Mouse (Mus musculus): ENCODE data around the gene Zfp512b.

Zfp512b gene

GRCm38 (mm10) chr2:181589732-181590105 lies 2.9 kb downstream of the Zfp512b start:
- no peak for DNase-seq (ENCODE audit: inconsistent ontology term)

- DNase-seq (ENCODE audit: inconsistent ontology term), result no peak
Observed at GRCm38 (mm10) chr2:181589011-181589731, 3.4 kb downstream of the Zfp512b start.

DNA sequence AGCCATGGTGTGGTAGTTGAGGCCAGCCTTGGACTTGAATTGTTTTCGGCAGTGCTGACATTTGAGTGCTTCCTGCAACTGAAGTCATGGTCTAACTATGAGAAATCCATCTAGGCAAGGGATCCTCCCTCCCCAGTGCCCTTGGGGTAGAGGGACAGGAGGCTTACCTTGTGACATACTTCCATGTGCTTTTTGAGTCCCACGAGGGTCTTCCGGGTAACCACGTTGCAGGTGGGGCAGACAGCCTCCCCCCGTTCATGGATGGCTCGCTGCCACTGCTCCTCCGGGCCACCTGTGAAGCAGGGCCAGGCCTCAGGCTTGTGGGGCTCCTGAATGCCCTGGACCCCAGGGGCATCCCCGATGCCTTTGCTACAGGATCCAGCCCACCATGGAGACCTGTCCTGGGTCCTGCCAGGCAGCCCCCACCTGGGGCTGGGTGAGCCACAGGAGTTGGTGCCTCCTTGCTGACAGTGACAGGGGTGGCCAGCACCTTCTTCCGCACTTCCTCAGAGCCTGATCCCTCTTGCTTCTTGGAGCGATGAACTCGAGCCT lies 4.3 kb downstream of the Zfp512b start:
- DNase-seq (ENCODE audit: inconsistent ontology term), result no peak

DNA sequence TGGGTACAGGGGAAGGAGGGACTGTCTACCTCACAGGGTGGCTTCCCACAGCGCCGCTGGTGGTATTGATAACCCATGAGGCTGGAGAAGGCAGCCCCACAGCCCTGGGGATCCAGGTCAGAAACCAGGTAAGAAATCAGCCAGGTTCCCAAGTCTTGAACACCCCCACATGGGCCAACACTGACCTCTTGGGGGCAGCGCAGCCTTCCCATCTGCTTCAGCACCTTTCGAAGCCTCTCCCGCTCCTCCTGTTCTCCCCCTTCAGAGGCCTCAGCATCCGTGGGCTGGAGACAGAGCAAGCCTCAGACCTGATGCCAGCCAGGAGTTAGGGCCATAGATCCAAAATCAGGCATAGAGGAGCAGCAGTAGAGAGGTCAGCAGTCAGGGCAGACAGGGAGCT lies 4.8 kb downstream of the Zfp512b start:
- no peak for DNase-seq (ENCODE audit: inconsistent ontology term)

DNA sequence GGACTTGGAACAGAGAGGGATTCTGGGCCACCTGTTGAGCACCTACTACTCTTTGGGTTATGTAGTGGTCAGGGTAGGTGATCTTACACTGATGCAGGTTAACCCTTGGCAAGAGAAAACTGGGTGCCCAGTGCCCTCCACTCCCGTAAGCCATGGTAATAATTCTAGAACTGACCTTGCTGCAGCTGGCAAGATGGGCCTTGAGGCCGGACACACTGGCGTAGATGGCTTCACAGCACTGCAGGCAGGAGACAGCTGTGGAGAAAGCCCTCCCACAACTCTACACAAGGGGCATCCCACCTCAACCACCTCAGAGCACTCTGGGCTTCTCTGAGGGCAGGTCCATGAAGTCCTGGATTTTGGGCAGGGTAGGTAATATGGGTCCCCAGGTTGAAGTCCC lies 6.5 kb downstream of the Zfp512b start:
- no peak for DNase-seq (ENCODE audit: inconsistent ontology term)

GRCm38 (mm10) chr2:181585506-181585905 lies 7.1 kb downstream of the Zfp512b start:
- no peak for DNase-seq (ENCODE audit: inconsistent ontology term)

- no peak for DNase-seq (ENCODE audit: inconsistent ontology term)
Observed at GRCm38 (mm10) chr2:181584411-181584942, 8.1 kb downstream of the Zfp512b start, which contains the start of gene Uckl1. Gene Uckl1, minus strand, starts transcription at chr2:181584892.

GRCm38 (mm10) chr2:181583460-181584257 lies 8.9 kb downstream of the Zfp512b start:
- no peak for DNase-seq (ENCODE audit: inconsistent ontology term)

GRCm38 (mm10) chr2:181582939-181583338 lies 9.7 kb downstream of the Zfp512b start:
- no peak for DNase-seq (ENCODE audit: inconsistent ontology term)

DNA sequence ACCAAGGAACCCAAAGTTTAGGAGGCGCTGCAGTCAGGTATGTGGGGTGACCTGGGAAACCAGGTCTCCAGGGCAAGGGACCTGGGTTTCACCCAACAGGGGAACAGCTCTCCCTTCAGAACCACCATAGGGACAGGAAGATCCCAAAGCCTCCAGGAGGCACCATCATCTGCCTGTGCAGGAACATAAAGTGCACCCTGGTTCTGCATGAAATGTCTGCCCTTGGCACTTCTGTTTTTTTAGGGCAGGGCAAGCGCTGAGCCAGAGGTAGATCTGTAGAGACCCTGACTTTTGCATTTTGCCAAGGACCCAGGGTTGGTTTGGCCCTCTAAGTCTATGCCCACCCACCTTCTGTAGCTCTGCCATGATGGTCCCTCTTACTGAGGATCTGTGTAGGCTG lies 10.2 kb downstream of the Zfp512b start:
- DNase-seq (ENCODE audit: inconsistent ontology term), result no peak

DNA sequence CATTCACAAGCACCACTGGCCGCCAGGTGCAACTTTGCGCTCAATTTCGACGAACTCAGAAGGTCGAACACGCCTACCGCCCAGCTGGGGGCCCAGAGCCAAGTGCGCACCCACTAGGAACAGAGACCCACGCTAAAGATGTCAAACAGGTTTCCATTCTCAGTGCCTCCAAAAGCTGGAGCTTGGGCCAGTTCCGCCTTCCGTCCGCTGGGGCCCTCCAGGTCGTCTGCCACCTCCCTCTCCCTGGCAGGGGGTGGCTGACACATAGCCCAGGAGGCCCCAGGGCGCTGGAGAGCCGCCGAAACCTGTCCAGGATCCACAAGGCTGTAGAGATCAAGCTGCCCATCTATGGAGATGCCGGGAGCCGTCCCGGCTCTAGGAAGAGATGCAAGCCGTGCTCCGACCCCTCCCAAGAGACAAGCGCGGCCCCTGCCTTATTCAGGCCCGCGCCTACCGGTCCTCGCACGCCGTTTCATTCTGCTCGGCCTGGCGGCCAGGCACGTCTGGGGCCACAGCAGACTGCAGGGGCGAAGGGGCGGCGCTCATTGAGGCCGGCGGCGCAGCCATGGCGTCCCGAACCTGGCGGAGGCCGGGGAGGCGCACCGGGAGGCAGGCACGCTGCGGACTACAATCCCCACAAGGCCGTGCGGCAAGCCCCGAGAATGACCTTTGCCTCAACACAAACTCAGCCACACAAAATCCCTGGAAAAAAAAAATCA lies 11.0 kb downstream of the Zfp512b start:
- DNase-seq (ENCODE audit: inconsistent ontology term), result peak; percentile 82

DNA sequence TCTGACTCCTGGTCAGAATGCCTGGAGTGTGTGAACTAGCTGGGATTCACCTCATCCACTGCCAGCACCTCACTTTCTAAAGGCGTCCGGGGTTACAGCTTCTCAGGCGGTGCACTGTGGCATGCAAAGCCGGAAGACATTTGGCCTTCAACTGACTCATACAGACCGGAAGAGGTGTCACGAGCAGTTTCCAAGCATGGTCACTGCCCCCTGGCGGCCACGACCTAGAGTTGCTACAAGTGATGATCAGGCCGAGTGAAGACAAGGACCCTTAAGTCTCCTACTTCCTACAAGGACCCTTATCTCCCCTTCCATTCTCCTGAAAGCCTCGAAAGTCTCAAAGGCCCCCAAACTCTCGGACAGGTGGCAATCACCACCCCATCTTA lies 11.6 kb downstream of the Zfp512b start:
- DNase-seq (ENCODE audit: inconsistent ontology term), result peak; percentile 87

GRCm38 (mm10) chr2:181580131-181580772 lies 12.4 kb downstream of the Zfp512b start:
- no peak for DNase-seq (ENCODE audit: inconsistent ontology term)

DNA sequence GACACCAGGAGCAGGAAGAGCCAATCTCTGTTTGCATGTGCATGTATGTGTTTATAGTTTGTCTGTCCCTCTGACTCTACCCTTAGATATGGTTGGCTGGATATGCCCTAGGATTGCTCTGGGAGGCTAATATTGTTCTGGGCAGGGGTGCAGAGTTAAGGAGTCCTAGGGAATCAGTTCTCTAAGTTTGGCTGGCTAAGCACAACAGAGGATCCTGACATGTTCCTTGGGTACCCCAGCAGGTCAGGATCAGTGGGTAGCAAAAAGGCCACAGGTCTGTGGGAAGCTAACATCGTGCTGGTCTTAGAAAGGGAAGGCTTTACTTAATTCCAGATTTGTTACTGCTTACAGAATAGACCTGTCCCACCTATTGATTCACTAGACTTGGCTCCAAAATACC lies 12.9 kb downstream of the Zfp512b start:
- no peak for DNase-seq (ENCODE audit: inconsistent ontology term)

GRCm38 (mm10) chr2:181578790-181579618 lies 13.6 kb downstream of the Zfp512b start:
- DNase-seq (ENCODE audit: inconsistent ontology term), result no peak

DNA sequence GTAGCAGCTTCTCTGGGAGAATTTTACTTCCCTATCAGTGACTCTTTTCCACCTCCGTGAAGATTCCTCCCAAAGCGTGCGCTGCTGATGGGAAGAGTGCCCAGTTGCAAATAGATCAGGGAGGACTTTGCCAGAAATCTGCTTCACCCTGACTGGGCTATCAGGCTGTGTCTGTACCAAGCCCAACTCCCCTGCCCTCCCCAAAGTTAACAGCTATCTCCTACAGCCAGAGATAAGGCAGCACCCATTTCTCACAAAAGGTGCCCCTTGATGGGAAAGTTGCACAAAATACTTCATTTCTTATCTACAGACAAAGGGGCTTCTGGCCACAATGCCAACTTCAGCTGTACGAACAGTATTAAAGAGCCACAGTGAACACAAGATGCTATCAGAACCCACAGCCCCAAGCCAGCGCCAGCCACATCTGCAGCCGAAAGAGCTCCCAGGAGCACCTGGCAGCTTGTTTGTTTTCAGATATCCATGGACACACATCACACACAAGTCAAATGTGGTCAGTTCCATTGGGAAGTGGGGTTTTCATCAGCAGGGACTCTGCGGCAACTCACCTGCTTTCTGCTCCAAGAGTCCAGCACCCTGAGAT lies 14.5 kb downstream of the Zfp512b start:
- no peak for DNase-seq (ENCODE audit: inconsistent ontology term)

GRCm38 (mm10) chr2:181577126-181577525 lies 15.5 kb downstream of the Zfp512b start:
- no peak for DNase-seq (ENCODE audit: inconsistent ontology term)

DNA sequence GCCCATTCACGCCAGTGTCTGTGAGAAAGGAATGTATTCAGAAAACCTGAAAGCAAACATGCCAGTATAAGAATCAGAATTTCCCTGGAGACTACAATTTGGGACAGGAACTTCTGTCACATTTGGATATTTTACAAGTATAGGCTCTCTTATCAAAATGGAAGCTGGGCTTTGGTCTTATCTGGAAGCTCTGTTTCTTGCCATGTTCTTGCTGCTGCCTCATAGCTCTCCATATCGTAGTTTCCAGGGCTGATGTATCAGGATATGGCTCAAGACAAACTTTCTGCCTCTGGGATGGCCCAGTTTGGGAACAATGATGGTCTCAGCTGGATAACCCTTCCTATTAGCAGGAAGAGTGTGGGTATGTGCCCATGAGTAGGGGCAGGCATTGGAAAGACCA lies 16.0 kb downstream of the Zfp512b start:
- no peak for DNase-seq (ENCODE audit: inconsistent ontology term)

DNA sequence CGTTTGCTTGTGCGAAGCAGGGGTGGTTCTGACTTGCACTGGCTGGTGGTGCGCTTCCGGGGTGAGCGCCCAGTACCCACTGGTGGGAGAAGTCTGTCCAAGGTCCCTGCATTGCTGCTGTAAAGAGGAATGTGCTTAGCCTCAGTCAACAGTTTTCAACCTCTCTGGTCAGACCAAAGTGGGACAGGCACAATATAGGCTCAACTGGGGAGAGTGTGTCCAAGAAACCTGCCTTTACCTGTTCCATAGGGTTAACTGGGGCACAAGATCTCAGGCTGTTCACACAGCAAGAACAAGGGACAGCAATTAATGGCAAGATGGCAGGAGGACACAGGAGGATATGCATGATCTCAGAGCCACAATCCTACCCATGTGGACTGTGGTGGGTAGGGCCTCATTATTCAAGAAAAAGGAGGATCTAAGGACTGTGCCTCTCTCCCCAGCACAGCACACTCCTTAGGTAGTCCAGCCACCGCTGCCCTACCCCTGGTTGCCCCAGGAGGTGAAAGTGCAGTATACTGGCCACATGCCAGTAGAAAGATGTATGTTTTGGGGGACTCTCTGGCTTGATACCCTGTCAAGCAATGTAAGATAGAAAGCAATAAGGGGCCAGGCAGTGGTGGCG lies 17.6 kb downstream of the Zfp512b start:
- no peak for DNase-seq (ENCODE audit: inconsistent ontology term)

DNA sequence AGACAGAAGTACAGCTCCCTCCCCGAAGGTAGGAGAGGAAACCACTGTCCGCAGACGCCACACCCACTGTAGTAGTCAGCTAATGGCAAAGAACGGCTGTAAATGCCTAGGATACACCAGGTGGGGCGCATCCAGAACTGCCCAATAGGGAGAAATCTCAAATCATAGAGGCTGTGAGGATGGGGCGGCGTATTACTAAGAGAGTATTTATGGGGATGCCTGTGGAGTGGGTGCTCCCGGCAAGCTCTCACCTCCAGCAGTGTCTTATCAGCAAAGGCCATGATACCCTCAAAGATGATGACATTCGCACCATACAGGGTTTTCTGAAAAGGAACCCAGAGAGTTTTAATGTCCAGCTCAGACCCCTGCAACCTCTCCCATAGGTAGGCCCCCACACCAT lies 18.6 kb downstream of the Zfp512b start:
- DNase-seq (ENCODE audit: inconsistent ontology term), result no peak
